Mouse (Mus musculus) lung, embryonic 16.5 days (tissue): Measurements from ENCODE around the gene Slpi. TPM values are rescaled to one million over a fixed set of nuclear protein-coding genes. Genes with fewer than 3 reads are reported as not detected.

Source experiments
- ATAC-seq: fragments of 200-750 bp; cut with Nextera tagmentation; 2 replicates; pipeline ENCODE4 v1.8.0; 2017; ENCODE audit warnings: low read depth, mild to moderate bottlenecking, moderate library complexity
- H3K27ac ChIP-seq: fragments of 300-500 bp; sonication (generic); 2 replicates; pipeline ENCODE4 v1.5.1; 2014; ENCODE audit warnings: mild to moderate bottlenecking, control low read depth, low read length
- H3K27me3 ChIP-seq: fragments of 300-500 bp; sonication (generic); 2 replicates; pipeline ENCODE4 v1.6.1; 2014; ENCODE audit warnings: low read depth, low read length, mixed read lengths; ENCODE audit not compliant: control insufficient read depth, insufficient read depth
- H3K36me3 ChIP-seq: fragments of 300-500 bp; sonication (generic); 2 replicates; pipeline ENCODE4 v1.6.1; 2014; ENCODE audit warnings: low read length; ENCODE audit not compliant: control insufficient read depth, insufficient read depth
- H3K4me1 ChIP-seq: fragments of 300-500 bp; sonication (generic); replicated peaks from 2 replicates; pipeline ENCODE4 v1.6.1; 2014; ENCODE audit warnings: low read length, mixed read lengths; ENCODE audit not compliant: control insufficient read depth, insufficient read depth
- H3K4me2 ChIP-seq: fragments of 300-500 bp; sonication (generic); 2 replicates; pipeline ENCODE4 v1.6.1; 2014; ENCODE audit warnings: low read depth, low read length, control low read depth
- H3K4me3 ChIP-seq: fragments of 300-500 bp; sonication (generic); 2 replicates; pipeline ENCODE4 v1.5.1; 2014; ENCODE audit warnings: mild to moderate bottlenecking, low read length, control low read depth
- H3K9ac ChIP-seq: fragments of 300-500 bp; sonication (generic); 2 replicates; pipeline ENCODE4 v1.6.1; 2014; ENCODE audit warnings: low read length, control low read depth
- H3K9me3 ChIP-seq: fragments of 300-500 bp; sonication (generic); 2 replicates; pipeline ENCODE4 v1.6.1; 2016; ENCODE audit warnings: low read length; ENCODE audit not compliant: control insufficient read depth
- WGBS: fragments of 180-500 bp; shearing (Covaris S2); extraction: QIAGEN DNeasy Blood & Tissue Kit; methylation state at CpG from one replicate; pipeline ENCODE4 v1.1.7; 2014; 5-methylcytosine and 5-hydroxymethylcytosine counted together
- polyA plus RNA-seq: library from polyadenylated mRNA; unstranded; fragments of >200 nt; fragmentation: Nextera tagmentation; extraction: Ambion mirVana; gene quantifications from 2 replicates; pipeline ENCODE4 v1.2.1, GENCODE M21; 2015

Slpi gene
- polyA plus RNA-seq, 1 experiment from 2014 or later = 1.8 TPM

DNA sequence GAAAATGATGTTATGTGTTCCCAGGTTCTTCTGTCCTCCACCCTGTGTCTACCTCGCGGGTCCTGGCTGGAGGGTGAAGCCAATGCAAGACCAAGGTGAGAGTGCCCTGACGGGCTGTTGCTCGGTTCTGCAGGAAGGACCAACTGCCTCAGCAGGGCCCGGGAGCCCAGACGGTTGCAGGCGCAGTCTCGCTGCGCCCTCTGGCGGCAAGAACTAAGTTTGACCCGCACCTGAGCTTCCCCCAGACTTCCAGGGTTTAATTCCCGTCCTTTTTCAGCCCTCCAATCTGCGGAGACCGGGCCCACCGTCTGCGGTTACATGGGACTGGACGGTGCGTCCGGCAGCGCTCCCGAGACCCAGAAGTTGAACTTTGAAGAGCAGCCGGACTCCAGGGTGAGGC lies 18.8 kb upstream of the Slpi start:
- peaks cover 14% of the 10 kb centered on the region for H3K4me1 ChIP-seq
- no peaks in the 10 kb centered on the region for H3K36me3 ChIP-seq
- under 1% methylated on average over 22 of the region's 22 CpGs for WGBS
- no peak overlapping the region for H3K27ac ChIP-seq
- H3K27me3 ChIP-seq = peaks cover 19% of the 10 kb centered on the region; the same call in 1 of the 2 replicates
- no peak overlapping the region for H3K4me3 ChIP-seq
- no peak overlapping the region for H3K9ac ChIP-seq
- H3K9me3 ChIP-seq = no peaks in the 10 kb centered on the region
- no peak; the same call in 1 of the 2 replicates for ATAC-seq
- peak overlapping the region; percentile 42 for H3K4me2 ChIP-seq

DNA sequence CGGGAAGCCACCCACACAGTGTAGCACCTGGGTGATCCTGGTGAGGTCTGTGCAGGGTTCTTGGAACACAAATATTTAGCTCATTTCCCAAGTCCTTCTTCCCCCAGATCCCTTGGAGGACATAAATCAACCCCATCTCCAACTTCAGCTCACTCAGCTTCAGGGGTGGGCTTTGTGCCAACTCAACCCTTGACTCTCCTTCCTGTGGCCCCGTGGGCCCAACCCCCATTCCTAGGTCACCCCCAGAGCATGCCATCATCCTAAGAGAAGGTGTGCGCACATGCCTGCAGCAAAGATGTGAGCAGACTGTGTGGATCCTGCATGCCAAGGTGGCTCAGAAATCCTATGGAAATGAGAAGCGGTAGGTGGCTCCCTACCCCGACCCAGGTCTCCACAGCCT lies 16.6 kb upstream of the Slpi start:
- no peaks in the 10 kb centered on the region for H3K9me3 ChIP-seq
- peak overlapping the region; percentile 95 for H3K27ac ChIP-seq
- H3K4me3 ChIP-seq = peak overlapping the region; percentile 53
- no peaks in the 10 kb centered on the region for H3K36me3 ChIP-seq
- H3K4me1 ChIP-seq = peaks cover 16% of the 10 kb centered on the region
- H3K27me3 ChIP-seq = peaks cover 33% of the 10 kb centered on the region
- peak overlapping the region; percentile 71 for H3K4me2 ChIP-seq
- no peak for ATAC-seq
- peak overlapping the region; percentile 75 for H3K9ac ChIP-seq
- 28% methylated on average over 5 of the region's 5 CpGs for WGBS

DNA sequence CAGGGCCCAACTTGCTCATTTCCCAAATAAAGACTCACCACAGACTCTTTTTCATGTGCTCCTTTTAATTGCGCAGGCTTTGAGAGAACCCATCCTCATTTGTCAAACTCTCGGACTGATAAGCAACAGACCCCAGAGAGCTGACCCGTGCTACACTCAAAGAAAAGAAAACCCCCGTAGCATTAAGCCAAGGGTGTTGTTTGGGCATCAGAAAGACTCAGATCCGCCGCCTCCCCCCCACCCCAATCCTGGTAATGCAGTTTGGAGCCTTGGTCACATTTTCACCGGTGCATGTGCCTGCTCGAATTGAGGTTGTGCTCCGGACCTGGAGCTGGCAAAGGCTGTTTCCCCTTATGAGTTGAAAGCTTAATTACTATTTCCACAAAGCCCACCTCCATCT lies 16.2 kb upstream of the Slpi start, which contains the start of gene Matn4:
Matn4 (minus strand) TSS at position 101 of the 400 bp plus-strand sequence.
- Histone ChIP-seq H3K4me1 (peaks cover 18% of the 10 kb centered on the region), H3K27ac (peak within 1 kb of the TSS; percentile 95), H3K27me3 (peaks cover 37% of the 10 kb centered on the region), H3K4me3 (peak within 1 kb of the TSS; percentile 53), H3K4me2 (peak within 1 kb of the TSS; percentile 71), H3K9me3 (no peaks in the 10 kb centered on the region), H3K9ac (peak within 1 kb of the TSS; percentile 75), H3K36me3 (no peaks in the 10 kb centered on the region)
- no peak for ATAC-seq
- 9% methylated on average over 9 of the region's 9 CpGs for WGBS

DNA sequence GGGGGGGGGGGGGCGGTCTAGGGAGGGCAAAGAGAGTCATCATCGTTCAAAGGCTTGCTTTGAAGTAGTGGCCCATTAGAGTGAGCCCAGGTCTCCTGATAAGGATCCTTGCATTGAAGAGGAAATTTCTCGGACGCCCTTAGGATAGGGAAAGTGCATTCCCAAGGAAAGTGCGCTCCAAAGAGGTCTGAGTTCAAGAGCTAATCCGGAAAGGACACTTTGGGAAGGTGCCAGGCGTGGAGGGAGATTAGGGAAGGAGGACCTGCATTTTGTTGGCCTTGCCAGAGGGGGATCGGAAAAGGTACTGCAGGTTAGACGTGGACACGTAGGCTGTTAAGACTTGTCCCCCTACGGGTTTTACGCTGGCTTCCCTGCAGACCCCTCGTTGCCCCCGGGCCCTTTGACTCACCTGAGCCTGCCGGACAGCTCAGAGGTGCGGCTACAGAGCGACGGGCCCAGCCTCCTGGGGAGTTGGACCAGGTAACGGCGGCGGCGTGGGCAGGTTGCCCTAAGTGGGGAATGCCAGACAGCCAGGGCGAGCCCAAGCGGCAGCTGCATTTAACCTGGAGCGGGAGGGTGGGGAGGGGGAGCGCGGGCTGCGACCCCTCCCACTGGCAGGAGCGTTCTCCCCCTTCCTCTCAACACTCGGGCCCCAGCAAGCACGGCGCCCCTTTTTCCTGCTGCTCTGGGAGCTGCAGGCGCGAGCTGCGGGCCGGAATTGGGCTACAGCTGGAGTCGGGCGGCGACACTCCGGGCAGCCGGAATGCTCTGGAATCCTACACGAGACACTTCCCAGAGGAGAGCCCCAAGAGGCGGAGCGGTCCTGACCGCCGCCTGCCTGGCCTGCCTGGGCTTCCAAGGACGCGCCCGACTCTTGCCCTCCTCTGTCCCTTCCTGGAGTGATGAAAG lies 15.4 kb upstream of the Slpi start:
- H3K4me3 ChIP-seq = peak overlapping the region; percentile 53
- no peaks in the 10 kb centered on the region for H3K9me3 ChIP-seq
- H3K36me3 ChIP-seq = no peaks in the 10 kb centered on the region
- peak overlapping the region; percentile 75 for H3K9ac ChIP-seq
- peaks cover 42% of the 10 kb centered on the region for H3K27me3 ChIP-seq
- peak overlapping the region; percentile 95 for H3K27ac ChIP-seq
- 1% methylated on average over 49 of the region's 49 CpGs for WGBS
- ATAC-seq = peak; percentile 80
- peak overlapping the region; percentile 71 for H3K4me2 ChIP-seq
- peaks cover 18% of the 10 kb centered on the region for H3K4me1 ChIP-seq

DNA sequence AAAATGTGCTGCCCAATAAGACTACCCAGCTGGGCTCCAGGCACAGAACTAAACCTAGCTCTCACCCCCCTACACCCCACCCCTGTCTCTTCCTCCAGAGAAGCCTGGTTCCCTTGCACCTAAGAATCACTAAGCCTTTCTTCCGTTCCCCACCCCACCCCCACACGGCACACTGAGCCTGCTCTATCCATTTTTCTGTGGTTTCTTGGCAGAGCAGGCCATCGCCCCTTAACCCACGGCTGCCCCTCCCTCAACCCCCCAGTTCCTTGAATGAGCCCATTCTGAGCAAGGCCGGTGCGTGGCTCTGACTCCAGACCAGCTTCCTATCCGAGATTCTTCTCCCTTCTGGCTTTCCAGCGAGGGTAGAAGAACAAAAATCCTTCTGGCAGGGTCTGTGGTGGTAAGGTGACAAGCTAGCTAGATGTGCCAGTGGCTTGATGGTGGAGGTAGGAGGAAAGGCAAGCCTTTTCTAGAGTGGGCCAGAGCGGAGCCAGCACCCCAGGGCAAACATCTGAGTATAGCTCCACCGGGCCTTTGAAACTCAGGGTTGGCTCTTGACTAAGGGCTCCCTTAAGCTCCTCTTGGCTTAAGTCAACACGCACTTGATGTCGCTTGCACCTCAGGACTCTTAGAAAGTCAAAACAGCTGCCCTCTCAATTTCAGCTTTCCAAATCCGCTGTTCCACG lies 14.6 kb upstream of the Slpi start:
- 13% methylated on average over 14 of the region's 14 CpGs for WGBS
- Histone ChIP-seq H3K4me2 (peak overlapping the region; percentile 71), H3K27ac (peak overlapping the region; percentile 89), H3K4me1 (peaks cover 18% of the 10 kb centered on the region), H3K4me3 (peak overlapping the region; percentile 53), H3K9ac (peak overlapping the region; percentile 18), H3K36me3 (no peaks in the 10 kb centered on the region), H3K9me3 (no peaks in the 10 kb centered on the region), H3K27me3 (peaks cover 42% of the 10 kb centered on the region)
- peak; percentile 78 for ATAC-seq

GRCm38 (mm10) chr2:164402906-164403305 lies 14.0 kb upstream of the Slpi start, which contains the start of gene Rbpjl:
Rbpjl (plus strand) TSS chr2:164403141.
- H3K36me3 ChIP-seq = no peaks in the 10 kb centered on the region
- H3K4me3 ChIP-seq = peak within 1 kb of the TSS; percentile 53
- peaks cover 18% of the 10 kb centered on the region for H3K4me1 ChIP-seq
- peak within 1 kb of the TSS; percentile 89 for H3K27ac ChIP-seq
- H3K27me3 ChIP-seq = peaks cover 40% of the 10 kb centered on the region
- H3K4me2 ChIP-seq = peak within 1 kb of the TSS; percentile 71
- peak within 1 kb of the TSS; percentile 18 for H3K9ac ChIP-seq
- 2% methylated on average over 17 of the region's 17 CpGs for WGBS
- peak; percentile 36 for ATAC-seq
- peaks cover 2% of the 10 kb centered on the region; the same call in 1 of the 2 replicates for H3K9me3 ChIP-seq

GRCm38 (mm10) chr2:164396911-164397310 lies 8.0 kb upstream of the Slpi start:
- Histone ChIP-seq H3K27ac (no peak overlapping the region), H3K27me3 (peaks cover 17% of the 10 kb centered on the region), H3K4me1 (0 out of 2 replicates have a peak, but pooled peaks cover 4% of the 10 kb centered on the region), H3K4me2 (no peak overlapping the region), H3K9ac (no peak overlapping the region), H3K4me3 (no peak overlapping the region), H3K9me3 (peaks cover 3% of the 10 kb centered on the region; the same call in 1 of the 2 replicates), H3K36me3 (no peaks in the 10 kb centered on the region)
- 71% methylated on average over 12 of the region's 12 CpGs for WGBS
- ATAC-seq = no peak

DNA sequence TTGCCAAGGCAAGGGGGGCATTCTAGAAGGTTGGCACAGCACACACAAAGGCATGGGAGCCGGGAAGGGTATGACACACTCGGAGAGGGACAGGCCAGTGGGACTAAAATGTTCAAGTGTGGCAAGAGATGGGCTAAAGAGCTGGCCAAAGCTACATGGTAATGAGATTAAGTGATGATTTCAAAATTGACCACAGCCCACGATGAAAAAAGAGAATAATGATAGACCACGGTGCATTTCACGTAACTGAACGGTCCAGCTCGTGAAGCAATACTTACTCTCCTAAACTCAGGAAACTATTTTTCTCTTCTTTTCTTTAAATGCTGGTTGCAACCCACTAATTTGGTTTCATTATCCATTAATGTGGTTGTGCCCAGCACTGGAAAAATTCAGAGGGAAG lies 7.2 kb upstream of the Slpi start:
- whole genome bisulfite sequencing = 93% methylated on average over 7 of the region's 7 CpGs
- H3K4me2 ChIP-seq = no peak overlapping the region
- H3K9me3 ChIP-seq = peaks cover 3% of the 10 kb centered on the region; the same call in 1 of the 2 replicates
- 0 out of 2 replicates have a peak, but pooled peaks cover 4% of the 10 kb centered on the region for H3K4me1 ChIP-seq
- no peaks in the 10 kb centered on the region for H3K36me3 ChIP-seq
- peaks cover 13% of the 10 kb centered on the region for H3K27me3 ChIP-seq
- no peak overlapping the region for H3K9ac ChIP-seq
- no peak for ATAC-seq
- H3K4me3 ChIP-seq = no peak overlapping the region
- H3K27ac ChIP-seq = no peak overlapping the region

DNA sequence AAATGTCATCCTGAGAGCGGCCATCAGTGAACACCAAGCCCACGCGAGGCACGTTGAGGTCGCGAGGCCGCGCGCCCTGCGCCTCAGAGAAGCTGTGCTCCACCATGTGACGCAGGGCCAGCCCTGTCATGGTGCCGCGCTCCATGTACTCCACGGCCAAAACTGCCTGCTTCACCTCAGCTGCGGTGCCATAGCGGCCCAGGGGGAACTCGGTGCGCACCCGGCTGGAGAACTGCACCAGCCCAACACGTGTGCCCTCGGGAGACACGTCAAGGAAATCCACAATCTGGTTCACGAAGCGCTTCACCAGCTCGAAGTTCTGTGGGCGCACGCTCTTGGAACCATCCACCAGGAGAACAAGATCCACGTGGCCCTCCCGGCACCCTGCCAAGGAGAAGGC lies 4.2 kb upstream of the Slpi start:
- 76% methylated on average over 29 of the region's 29 CpGs for WGBS
- Histone ChIP-seq H3K4me1 (peaks cover 8% of the 10 kb centered on the region; the same call in 1 of the 2 replicates), H3K9me3 (peaks cover 3% of the 10 kb centered on the region; the same call in 1 of the 2 replicates), H3K4me3 (no peak overlapping the region), H3K27ac (no peak overlapping the region), H3K27me3 (no peaks in the 10 kb centered on the region), H3K36me3 (no peaks in the 10 kb centered on the region), H3K9ac (no peak overlapping the region), H3K4me2 (no peak overlapping the region)
- no peak for ATAC-seq
